Mouse (Mus musculus) kidney, adult 2 months (tissue): Measurements from ENCODE around the gene Txk.

Experiments
- CTCF ChIP-seq: fragments of 200-500 bp; conservative IDR thresholded peaks from 2 replicates; pipeline ENCODE4 v1.5.1; 2011; ENCODE audit warnings: low read depth, mild to moderate bottlenecking, control low read depth, low read length, moderate library complexity, mixed read lengths; ENCODE audit not compliant: insufficient read depth, insufficient read length
- POLR2A ChIP-seq: fragments of 200-500 bp; IDR thresholded peaks from one replicate; pipeline ENCODE4 v1.6.1; 2011; ENCODE audit warnings: low read depth, low read length, control low read depth

DNA sequence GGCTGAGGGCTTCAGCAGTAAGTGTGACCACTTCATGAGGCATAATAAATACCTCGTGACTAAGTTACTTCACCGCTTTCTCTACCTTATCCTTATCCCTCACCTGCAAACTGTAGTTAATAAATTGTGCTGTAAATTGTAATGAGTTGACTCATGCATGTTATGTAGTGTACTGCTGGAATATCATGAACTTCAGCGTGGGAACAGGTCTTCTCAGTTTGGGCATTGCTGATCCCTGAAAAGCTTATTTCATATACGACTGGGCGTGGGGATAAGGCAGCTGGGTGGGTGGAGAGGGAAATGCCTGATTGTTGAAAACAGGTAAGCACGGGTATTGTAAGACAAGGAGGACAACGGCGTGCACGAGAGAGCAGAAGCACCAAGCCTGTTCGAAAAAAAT, 105.6 kb downstream of the Txk start:
- TF ChIP-seq CTCF, result no peak
- TF ChIP-seq POLR2A, result no peak
